Mouse (Mus musculus): ENCODE results near the gene Kcnn1.

DNA sequence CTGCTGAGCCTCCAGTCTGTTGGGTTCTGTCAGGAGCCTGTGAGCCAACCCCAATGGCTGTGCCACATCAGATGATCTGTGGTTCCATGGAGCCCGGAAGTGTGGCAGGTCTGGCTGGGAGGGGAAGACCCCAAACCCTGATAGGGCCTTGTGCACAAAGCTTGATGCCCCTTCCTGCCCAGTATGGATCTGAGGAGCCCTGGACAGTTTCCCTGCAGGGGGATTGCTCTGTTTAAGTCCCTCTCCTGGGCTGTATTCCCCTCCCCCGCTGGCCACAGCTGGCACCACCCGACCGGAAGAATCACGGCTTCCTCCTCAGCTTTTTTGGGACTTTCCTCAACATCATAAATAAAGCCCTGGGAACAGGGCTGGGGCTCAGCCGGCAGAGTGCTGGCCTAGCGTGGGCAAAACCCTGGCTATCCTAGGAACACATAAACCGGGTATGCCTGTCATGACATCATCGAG is 30.0 kb downstream of the Kcnn1 start:
- TF ChIP-seq CTCF (IDR thresholded peaks at IDR 0.05; ENCODE audit: extremely low read depth, insufficient read depth, insufficient read length, insufficient replicate concordance): no peak
- no peak for TF ChIP-seq POLR2A (IDR thresholded peaks at IDR 0.05; ENCODE audit: low read depth, low read length)
